Mouse (Mus musculus) limb, embryonic 14.5 days (tissue): Measurements from ENCODE around the gene Chst11. TPM values are rescaled to one million over a fixed set of nuclear protein-coding genes. Genes with fewer than 3 reads are reported as not detected.

Experiments used
- ATAC-seq: fragments of 200-750 bp; cut with Nextera tagmentation; 2 replicates; pipeline ENCODE4 v1.8.0; 2017; ENCODE audit warnings: low read depth, moderate number of reproducible peaks, moderate TSS enrichment; ENCODE audit not compliant: low FRiP score
- DNase-seq: peaks from one replicate; pipeline ENCODE4 v3.0.0-alpha.2; 2015; ENCODE audit warnings: low spot score
- H3K27ac ChIP-seq: fragments of 300-500 bp; sonication (generic); replicated peaks from 2 replicates; pipeline ENCODE4 v1.5.1; 2014; ENCODE audit warnings: low read depth, mild to moderate bottlenecking, low read length, moderate library complexity, mixed read lengths
- H3K27me3 ChIP-seq: fragments of 300-500 bp; sonication (generic); 2 replicates; pipeline ENCODE4 v1.6.1; 2014; ENCODE audit warnings: low read length, mixed read lengths; ENCODE audit not compliant: control insufficient read depth, insufficient read depth
- H3K36me3 ChIP-seq: fragments of 300-500 bp; sonication (generic); 2 replicates; pipeline ENCODE4 v1.6.1; 2014; ENCODE audit warnings: mild to moderate bottlenecking, low read length, moderate library complexity, mixed read lengths; ENCODE audit not compliant: control insufficient read depth, insufficient read depth
- H3K4me1 ChIP-seq: fragments of 300-500 bp; sonication (generic); 2 replicates; pipeline ENCODE4 v1.6.1; 2014; ENCODE audit warnings: antibody characterized with exemption, low read length, mixed read lengths; ENCODE audit not compliant: control insufficient read depth, insufficient read depth
- H3K4me2 ChIP-seq: fragments of 300-500 bp; sonication (generic); replicated peaks from 2 replicates; pipeline ENCODE4 v1.6.1; 2014; ENCODE audit warnings: low read depth, mild to moderate bottlenecking, low read length, moderate library complexity; ENCODE audit not compliant: severe bottlenecking
- H3K4me3 ChIP-seq: fragments of 300-500 bp; sonication (generic); replicated peaks from 2 replicates; pipeline ENCODE4 v1.5.1; 2014; ENCODE audit warnings: low read length
- H3K9ac ChIP-seq: fragments of 300-500 bp; sonication (generic); 2 replicates; pipeline ENCODE4 v1.6.1; 2014; ENCODE audit warnings: mild to moderate bottlenecking, low read depth, low read length, moderate library complexity; ENCODE audit not compliant: severe bottlenecking
- H3K9me3 ChIP-seq: fragments of 300-500 bp; sonication (generic); 2 replicates; pipeline ENCODE4 v1.6.1; 2016; ENCODE audit warnings: low read length; ENCODE audit not compliant: control insufficient read depth
- POLR2A ChIP-seq: fragments of 200-500 bp; IDR thresholded peaks from 2 replicates; pipeline ENCODE4 v1.8.0; 2012; ENCODE audit warnings: inconsistent platforms, mild to moderate bottlenecking, moderate library complexity, borderline replicate concordance; ENCODE audit not compliant: insufficient read depth, insufficient read length; ENCODE audit errors: extremely low read depth
- WGBS: fragments of 180-500 bp; shearing (Covaris S2); extraction: QIAGEN DNeasy Blood & Tissue Kit; methylation state at CpG from one replicate; pipeline ENCODE4 v1.1.7; 2014; 5-methylcytosine and 5-hydroxymethylcytosine counted together
- polyA plus RNA-seq, 2 experiments: library from polyadenylated mRNA; depleted of rRNA in 1 of 2; stranded (reverse) in 1 of 2; unstranded in 1 of 2; fragments of >200 nt; fragmentation: Nextera tagmentation in 1 of 2; extraction: Ambion mirVana in 1 of 2; gene quantifications; 2 replicates each; pipeline versions ENCODE4 v1.2.1 to v1.2.3; 2012 to 2014

Chst11 gene
- polyA plus RNA-seq, 2 experiments, result 5.2 to 27.6 TPM

DNA sequence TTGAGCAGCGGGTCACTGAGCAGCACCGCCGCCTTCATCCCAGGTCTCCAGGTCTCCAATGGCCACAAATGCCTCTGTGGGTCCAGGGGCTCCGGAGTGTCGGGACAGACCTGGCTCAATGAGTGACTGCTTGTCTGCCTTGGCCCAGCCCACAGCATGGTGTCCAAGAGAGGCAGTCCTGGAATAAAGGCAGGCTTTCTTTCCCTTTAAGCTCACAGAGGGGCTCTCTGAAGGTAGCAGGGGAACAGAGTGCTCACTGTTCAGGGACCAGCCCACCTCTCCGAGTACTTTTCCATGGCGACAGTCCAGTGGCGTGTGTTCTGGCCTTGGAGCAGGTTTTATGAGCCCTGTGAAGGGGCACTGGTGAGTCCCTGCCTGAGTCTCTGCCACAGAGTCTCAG lies 145.3 kb downstream of the Chst11 start:
- peak overlapping the region; percentile 18; the same call in 1 of the 2 replicates for H3K4me2 ChIP-seq
- DNase-seq (peak; percentile 37), ATAC-seq (peak; percentile 65)
- H3K9me3 ChIP-seq, result no peaks in the 10 kb centered on the region
- 0 out of 2 replicates have a peak overlapping the region, but pooled peaks have one; percentile 8 for H3K9ac ChIP-seq
- H3K4me1 ChIP-seq, result peaks cover 37% of the 10 kb centered on the region
- no peaks in the 10 kb centered on the region for H3K36me3 ChIP-seq
- H3K27ac ChIP-seq, result peak overlapping the region; percentile 83
- H3K27me3 ChIP-seq, result no peaks in the 10 kb centered on the region
- WGBS, result 40% methylated on average over 8 of the region's 8 CpGs
- no peak overlapping the region for H3K4me3 ChIP-seq
- TF ChIP-seq POLR2A, result no peak

DNA sequence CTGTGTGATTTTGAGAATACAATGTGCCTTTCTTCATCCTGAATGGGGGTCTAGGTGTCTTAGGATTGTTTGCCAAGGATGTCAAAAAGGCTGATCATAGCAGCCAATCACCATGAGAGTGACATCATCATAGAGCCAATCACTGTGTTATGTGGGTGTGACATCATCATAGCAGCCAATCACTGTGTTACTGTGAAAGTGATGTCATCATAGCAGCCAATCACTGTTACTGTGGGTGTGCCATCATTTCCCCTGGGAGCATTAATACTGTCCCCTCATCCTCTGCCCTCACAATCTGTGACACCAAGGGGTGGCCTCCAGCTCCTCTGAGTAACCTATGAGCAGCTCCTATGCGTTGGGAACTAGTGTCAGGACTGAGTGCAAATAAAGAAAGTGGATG lies 146.6 kb downstream of the Chst11 start:
- peaks cover 34% of the 10 kb centered on the region for H3K4me1 ChIP-seq
- no peak overlapping the region for H3K4me2 ChIP-seq
- H3K27me3 ChIP-seq, result no peaks in the 10 kb centered on the region
- DNase-seq, result no peak
- no peak overlapping the region for H3K4me3 ChIP-seq
- no peak overlapping the region for H3K27ac ChIP-seq
- no peak for TF ChIP-seq POLR2A
- no peak for ATAC-seq
- no peaks in the 10 kb centered on the region for H3K36me3 ChIP-seq
- 87% methylated on average over 1 of the region's 1 CpGs for WGBS
- no peaks in the 10 kb centered on the region for H3K9me3 ChIP-seq
- H3K9ac ChIP-seq, result no peak overlapping the region

DNA sequence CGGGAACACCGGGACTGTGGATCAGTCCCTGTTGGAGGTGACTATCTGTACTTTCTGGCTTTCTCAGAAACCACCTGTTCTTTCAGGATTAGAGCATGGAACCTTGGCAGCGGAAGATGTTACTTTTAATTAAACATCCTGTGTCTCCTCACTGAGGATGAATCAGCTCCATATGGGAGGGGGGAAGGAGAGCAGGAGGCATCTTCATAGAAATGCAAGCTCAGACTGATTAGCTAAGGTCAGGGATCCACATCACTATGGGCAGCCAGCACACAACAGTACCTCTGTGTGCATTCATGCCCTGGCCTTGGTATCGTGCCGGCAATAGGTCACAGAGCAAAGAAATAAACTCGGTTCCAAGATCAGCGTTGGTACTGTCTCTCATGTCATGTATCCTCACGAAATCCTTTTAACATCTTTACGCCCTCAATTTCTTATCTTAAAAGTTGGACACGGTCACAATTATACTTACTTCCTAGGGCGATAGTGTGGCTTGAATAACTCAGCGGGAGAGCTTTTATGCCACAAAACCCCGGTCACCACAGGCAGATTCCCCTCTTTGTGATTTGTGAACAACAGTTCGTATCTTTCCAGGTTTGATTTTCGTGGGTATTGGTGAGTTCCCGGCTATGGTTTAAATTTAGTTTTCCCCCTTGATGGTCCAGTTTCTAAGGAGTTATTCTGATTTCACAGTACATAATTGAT lies 148.7 kb downstream of the Chst11 start:
- no peaks in the 10 kb centered on the region for H3K36me3 ChIP-seq
- peaks cover 45% of the 10 kb centered on the region for H3K4me1 ChIP-seq
- no peak for ATAC-seq
- DNase-seq, result no peak
- H3K27ac ChIP-seq, result peak overlapping the region; percentile 30; the same call in 1 of the 2 replicates
- no peak overlapping the region for H3K4me2 ChIP-seq
- 58% methylated on average over 16 of the region's 16 CpGs for WGBS
- TF ChIP-seq POLR2A, result no peak
- H3K4me3 ChIP-seq, result no peak overlapping the region
- H3K9ac ChIP-seq, result no peak overlapping the region
- H3K9me3 ChIP-seq, result no peaks in the 10 kb centered on the region
- no peaks in the 10 kb centered on the region for H3K27me3 ChIP-seq

DNA sequence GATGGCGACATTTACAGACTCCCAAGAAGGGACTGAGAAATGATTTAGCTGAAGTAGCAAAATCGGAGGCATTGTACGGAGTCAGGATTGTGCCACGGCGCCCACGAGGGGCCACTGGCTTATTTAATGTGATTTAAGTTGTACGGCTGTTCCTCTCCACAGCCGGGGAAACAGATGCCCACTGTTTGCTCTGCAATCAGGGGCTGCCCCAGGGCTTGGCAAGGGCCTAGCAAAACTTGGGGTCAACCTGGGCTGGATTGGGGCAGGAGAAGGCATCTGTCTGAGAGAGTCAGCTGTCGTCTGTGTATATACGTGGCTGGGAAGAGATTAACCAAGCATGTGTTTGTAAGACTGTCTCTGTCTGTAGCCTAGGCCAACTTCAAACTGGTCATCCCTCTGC lies 149.6 kb downstream of the Chst11 start:
- Histone ChIP-seq H3K9me3 (no peaks in the 10 kb centered on the region), H3K27ac (peak overlapping the region; percentile 10; the same call in 1 of the 2 replicates), H3K4me2 (no peak overlapping the region), H3K9ac (no peak overlapping the region), H3K27me3 (no peaks in the 10 kb centered on the region), H3K4me3 (no peak overlapping the region), H3K36me3 (no peaks in the 10 kb centered on the region), H3K4me1 (peaks cover 51% of the 10 kb centered on the region)
- no peak for TF ChIP-seq POLR2A
- ATAC-seq (peak; percentile 27), DNase-seq (peak; percentile 55)
- 26% methylated on average over 10 of the region's 10 CpGs for WGBS

DNA sequence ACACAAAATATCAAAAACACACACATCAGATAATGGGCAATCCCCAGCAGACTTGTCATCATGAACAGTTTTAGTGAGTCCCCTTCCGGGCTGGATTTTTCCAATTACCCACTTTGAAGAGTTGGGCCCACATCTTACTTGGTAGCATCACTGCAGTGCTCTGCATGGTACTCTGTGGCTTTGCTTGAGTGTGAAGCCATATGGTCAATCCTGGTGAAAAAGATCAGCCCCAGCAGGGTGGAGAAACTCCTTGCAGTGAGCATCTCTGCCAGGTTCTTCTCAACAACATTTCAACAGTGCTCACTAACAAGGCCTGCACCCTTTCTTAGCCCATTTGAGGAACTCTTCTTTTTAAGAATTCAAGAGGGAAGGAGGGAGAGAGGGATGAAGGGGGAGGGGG lies 150.7 kb downstream of the Chst11 start:
- TF ChIP-seq POLR2A, result no peak
- Histone ChIP-seq H3K9me3 (no peaks in the 10 kb centered on the region), H3K4me1 (peaks cover 58% of the 10 kb centered on the region), H3K27me3 (no peaks in the 10 kb centered on the region), H3K27ac (no peak overlapping the region), H3K4me3 (no peak overlapping the region), H3K9ac (no peak overlapping the region), H3K4me2 (no peak overlapping the region), H3K36me3 (no peaks in the 10 kb centered on the region)
- 89% methylated on average over 1 of the region's 1 CpGs for WGBS
- DNase-seq (no peak), ATAC-seq (no peak)
